Comparison of ENCODE assay signal across 8 mouse cellular contexts in the genomic region with DNA sequence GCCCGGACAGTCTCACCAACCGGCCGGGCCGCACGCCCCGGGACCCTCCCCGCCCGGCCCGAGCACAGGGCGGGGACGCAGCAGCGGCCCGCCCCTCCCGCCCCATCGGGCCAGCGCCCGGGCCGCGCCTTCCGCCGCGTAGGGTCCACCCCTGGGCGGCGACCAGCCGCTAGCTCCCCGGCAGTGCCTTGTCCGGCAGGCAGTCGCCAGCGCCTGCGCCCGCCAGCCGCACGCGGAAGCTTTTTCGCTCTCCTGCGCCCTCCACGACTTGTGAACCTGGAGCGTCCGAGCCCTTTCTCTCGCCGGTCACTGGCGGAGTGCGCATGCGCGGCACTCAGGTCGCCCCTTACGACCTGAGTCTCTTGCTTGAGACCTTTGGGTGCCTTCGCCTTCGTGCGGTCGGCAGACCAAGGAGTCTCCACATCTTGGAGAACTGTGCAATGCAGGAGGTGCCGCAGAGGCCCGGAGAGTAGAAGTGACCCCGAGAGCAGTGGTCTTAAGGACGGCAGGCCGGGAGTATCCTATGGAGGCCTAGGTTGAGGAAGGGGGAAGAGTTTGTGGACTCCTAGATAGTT. TPM values are rescaled to one million over a fixed set of nuclear protein-coding genes. Genes with fewer than 3 reads are reported as not detected.
DNase-seq lines count a peak whose midpoint lies in the region; ATAC-seq and TF ChIP-seq lines count a peak whose summit lies in the region.

A gene (minus strand): TSS at position 297 of the 575 bp plus-strand sequence.

- no peaks in the 10 kb centered on the region for H3K27me3 ChIP-seq in embryonic facial prominence, embryonic 11.5 days (ENCODE audit: control insufficient read depth, insufficient read depth, low read length)
- no peaks in the 10 kb centered on the region for H3K27me3 ChIP-seq in intestine, postnatal 0 days (replicated peaks; ENCODE audit: control insufficient read depth, insufficient read depth, low read length)
- peaks cover 18% of the 10 kb centered on the region; the same call in 1 of the 2 replicates for H3K27me3 ChIP-seq in midbrain, embryonic 10.5 days (ENCODE audit: low read depth, poor library complexity, severe bottlenecking)

- peak within 1 kb of the TSS; percentile 95 for H3K4me2 ChIP-seq in embryonic facial prominence, embryonic 11.5 days (ENCODE audit: low read depth, low read length)
- H3K4me2 ChIP-seq in intestine, postnatal 0 days (replicated peaks; ENCODE audit: low read depth) = peak within 1 kb of the TSS; percentile 98

- TF ChIP-seq CTCF in intestine, postnatal 0 days (IDR thresholded peaks at IDR 0.05; ENCODE audit: low read depth) = no peak

- no peaks in the 10 kb centered on the region for H3K9me3 ChIP-seq in embryonic facial prominence, embryonic 11.5 days (replicated peaks; ENCODE audit: control insufficient read depth, low read length)
- H3K9me3 ChIP-seq in intestine, postnatal 0 days (ENCODE audit: control insufficient read depth) = no peaks in the 10 kb centered on the region
- no peaks in the 10 kb centered on the region for H3K9me3 ChIP-seq in midbrain, embryonic 10.5 days (replicated peaks)

- peak within 1 kb of the TSS; percentile 66 for H3K27ac ChIP-seq in embryonic facial prominence, embryonic 11.5 days (replicated peaks; ENCODE audit: low read depth, low read length)
- peak within 1 kb of the TSS; percentile 87 for H3K27ac ChIP-seq in intestine, postnatal 0 days (ENCODE audit: low read depth, low read length)
- peak within 1 kb of the TSS; percentile 91 for H3K27ac ChIP-seq in midbrain, embryonic 10.5 days (replicated peaks)

- under 1% methylated on average over 49 of the region's 56 CpGs for WGBS in embryonic facial prominence, embryonic 11.5 days
- WGBS in intestine, postnatal 0 days = under 1% methylated on average over 45 of the region's 56 CpGs
- WGBS in midbrain, embryonic 10.5 days = 1% methylated on average over 54 of the region's 56 CpGs

- no peaks in the 10 kb centered on the region for H3K4me1 ChIP-seq in embryonic facial prominence, embryonic 11.5 days (ENCODE audit: control insufficient read depth, insufficient read depth, low read length)
- H3K4me1 ChIP-seq in intestine, postnatal 0 days (replicated peaks; ENCODE audit: control insufficient read depth, insufficient read depth, low read length) = peaks cover 8% of the 10 kb centered on the region; the same call in 1 of the 2 replicates
- peaks cover 22% of the 10 kb centered on the region for H3K4me1 ChIP-seq in midbrain, embryonic 10.5 days

- peak; percentile 95 for DNase-seq in adrenal gland, postnatal 14 days
- peak; percentile 89 for DNase-seq in embryonic facial prominence, embryonic 11.5 days (ENCODE audit: low spot score)
- peak; percentile 80 to 82 for DNase-seq in left cerebral cortex, postnatal 36 days (ENCODE audit: low spot score in 2 of 2)
- peak; percentile 88 for DNase-seq in midbrain, embryonic 10.5 days (ENCODE audit: low spot score)
- peak; percentile 64 to 65 for DNase-seq in right cerebral cortex, postnatal 36 days (ENCODE audit: low spot score in 2 of 2)
- DNase-seq in yolk sac, embryonic 10.5 days (ENCODE audit: low spot score) = peak; percentile 96

- H3K9ac ChIP-seq in embryonic facial prominence, embryonic 11.5 days (replicated peaks; ENCODE audit: low read length) = peak within 1 kb of the TSS; percentile 85
- peak within 1 kb of the TSS; percentile 76 for H3K9ac ChIP-seq in intestine, postnatal 0 days (ENCODE audit: low read depth, low read length)

- H3K36me3 ChIP-seq in embryonic facial prominence, embryonic 11.5 days (replicated peaks; ENCODE audit: control insufficient read depth, insufficient read depth, low read depth, low read length) = no peaks in the 10 kb centered on the region
- no peaks in the 10 kb centered on the region for H3K36me3 ChIP-seq in intestine, postnatal 0 days (ENCODE audit: control insufficient read depth, insufficient read depth)
- no peaks in the 10 kb centered on the region for H3K36me3 ChIP-seq in midbrain, embryonic 10.5 days

- ATAC-seq in embryonic facial prominence, embryonic 11.5 days (replicated peaks; ENCODE audit: insufficient number of reproducible peaks, low FRiP score, low TSS enrichment, low read depth) = peak; percentile 92
- peak; percentile 82 for ATAC-seq in granulocyte monocyte progenitor cell, adult 5-6 weeks (replicated peaks; ENCODE audit: poor library complexity, severe bottlenecking)
- ATAC-seq in intestine, postnatal 0 days = peak; percentile 87

- intact Hi-C loops in left cerebral cortex, postnatal 36 days (cut with DNase I) = loop anchor here (2.0 kb wide), 1 partner anchor 38 kb away; a partner anchor contains a TSS

- peak within 1 kb of the TSS; percentile 77 for H3K4me3 ChIP-seq in embryonic facial prominence, embryonic 11.5 days (ENCODE audit: low read depth, low read length)
- peak within 1 kb of the TSS; percentile 81 for H3K4me3 ChIP-seq in intestine, postnatal 0 days (ENCODE audit: low read depth, low read length)
- peak within 1 kb of the TSS; percentile 93 for H3K4me3 ChIP-seq in midbrain, embryonic 10.5 days

RNA-seq across cellular contexts. Expression of the gene that starts here (rescaled TPM):
- 19.4 and 19.6 TPM in 2 replicates for total RNA-seq in adrenal gland, postnatal 14 days (2021)
- polyA plus RNA-seq in embryonic facial prominence, embryonic 11.5 days (2014; fragmentation: Nextera tagmentation; extraction: Ambion mirVana) = 18.8 TPM in 2 replicates
- 20.8 and 24.6 TPM in 2 replicates for total RNA-seq in granulocyte monocyte progenitor cell, adult 5-6 weeks (2014; fragmentation: Nextera tagmentation)
- total RNA-seq in granulocyte monocyte progenitor cell, adult 5-6 weeks (2017) = 24.1 TPM in 2 replicates
- polyA plus RNA-seq in intestine, postnatal 0 days (2015; fragmentation: Nextera tagmentation; extraction: Ambion mirVana) = 10.7 and 11.9 TPM in 2 replicates
- 10 to 100 TPM; 15.6 to 18.1 TPM for total RNA-seq in left cerebral cortex, postnatal 36 days (2021)
- polyA plus RNA-seq in midbrain, embryonic 10.5 days (2016; fragmentation: Nextera tagmentation; extraction: Ambion mirVana) = 18.5 and 19.3 TPM in 2 replicates

Comparison
In these comparisons a context has a peak if more than half of its experiments do, and no peak if none do; other contexts are left out.
1. Peak in every context shown above with its lines: DNase-seq, ATAC-seq, H3K4me3 ChIP-seq and H3K27ac ChIP-seq.